Mouse (Mus musculus): ENCODE measurements around the gene Hddc3.

DNA sequence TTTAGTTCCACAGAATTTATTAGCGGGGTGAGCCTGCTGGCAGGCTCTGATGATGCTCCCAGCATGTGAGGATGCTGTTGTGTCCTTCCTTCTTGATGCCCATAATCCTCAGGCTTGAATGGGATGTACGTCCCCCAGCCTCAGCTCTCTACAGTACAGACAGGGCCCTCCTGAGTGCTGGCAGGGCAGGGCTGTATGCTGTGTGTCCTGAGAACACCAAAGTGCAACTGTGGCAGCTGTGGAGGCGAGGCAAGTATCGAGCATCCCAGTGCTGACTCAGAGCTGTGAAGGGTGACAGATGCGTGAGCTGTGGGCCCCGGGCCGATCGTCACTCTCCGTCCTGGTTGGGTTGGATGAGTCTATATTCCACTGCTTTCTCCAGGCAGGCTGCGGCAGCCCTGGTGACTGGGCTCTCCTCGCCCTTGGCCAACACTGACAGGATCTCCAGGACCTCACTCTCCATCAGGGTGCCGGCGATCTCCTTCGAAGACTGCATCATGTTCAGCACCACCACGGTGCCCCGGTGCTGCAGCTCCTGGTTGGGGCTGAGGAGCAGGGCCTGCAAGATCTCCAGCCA is 17.5 kb upstream of the Hddc3 start:
- no peak for TF ChIP-seq CTCF (IDR thresholded peaks at IDR 0.05)
- no peak for TF ChIP-seq POLR2A (IDR thresholded peaks at IDR 0.05; ENCODE audit: insufficient read depth, low read depth, low read length)
- no peak for TF ChIP-seq EP300 (IDR thresholded peaks at IDR 0.05; ENCODE audit: insufficient read depth, low read depth, low read length)

Measured in heart, adult 2 months (tissue).